Mouse (Mus musculus) midbrain, embryonic 10.5 days (tissue): ENCODE results near the gene Slc38a10. TPM values are rescaled to one million over a fixed set of nuclear protein-coding genes. Genes with fewer than 3 reads are reported as not detected.

Source experiments
- microRNA-seq: library from miRNA; unstranded; fragments of <30 nt; microRNA quantifications from one replicate; pipeline ENCODE4, GENCODE M21; 2017
- polyA plus RNA-seq: library from polyadenylated mRNA; unstranded; fragments of >200 nt; fragmentation: Nextera tagmentation; extraction: Ambion mirVana; gene quantifications from 2 replicates; pipeline ENCODE4 v1.2.1, GENCODE M21; 2016

Slc38a10 gene
- polyA plus RNA-seq, 1 experiment from 2014 or later = 87.1 TPM

Small RNA genes lying within 50 kb of the gene (microRNA-seq; reads per million reads assigned to microRNA genes)
- gene Gm25948 = not detected

Other genes starting within 250 kb of the Slc38a10 start
- 116 and 118 TPM in 2 replicates for gene Chmp6, start 237.9 kb downstream of the Slc38a10 start, polyA plus RNA-seq
- 9.4 and 11.3 TPM in 2 replicates for gene Baiap2, start 208.6 kb downstream of the Slc38a10 start, polyA plus RNA-seq
- gene Aatk, start 104.2 kb downstream of the Slc38a10 start, polyA plus RNA-seq = 1.2 and 1.9 TPM in 2 replicates
- 38.1 and 45.9 TPM in 2 replicates for gene Cep131, start 64.5 kb downstream of the Slc38a10 start, polyA plus RNA-seq
- gene Tepsin, start 52.6 kb downstream of the Slc38a10 start, polyA plus RNA-seq = 20.0 and 21.2 TPM in 2 replicates
- 89.7 and 91.0 TPM in 2 replicates for gene Ndufaf8, start 52.4 kb downstream of the Slc38a10 start, polyA plus RNA-seq
- gene Bahcc1, start 81.6 kb upstream of the Slc38a10 start, polyA plus RNA-seq = 14.3 and 16.6 TPM in 2 replicates
- gene Actg1, start 197.2 kb upstream of the Slc38a10 start, polyA plus RNA-seq = 2,836 and 2,964 TPM in 2 replicates
- 0.61 and 0.62 TPM in 2 replicates for gene Fscn2, start 210.2 kb upstream of the Slc38a10 start, polyA plus RNA-seq
- gene Faap100, start 227.4 kb upstream of the Slc38a10 start, polyA plus RNA-seq = 34.5 and 41.8 TPM in 2 replicates